Mouse (Mus musculus) ZHBTc4 (cell line): ENCODE results near the gene Sema4c.
A peak's percentile ranks its signal among the peaks of the same experiment; 100 is the strongest.

Experiments
- DNase-seq: peaks from one replicate; pipeline ENCODE4 v3.0.0-alpha.2; 2011; ENCODE audit warnings: low read depth, low spot score

Sema4c gene

DNA sequence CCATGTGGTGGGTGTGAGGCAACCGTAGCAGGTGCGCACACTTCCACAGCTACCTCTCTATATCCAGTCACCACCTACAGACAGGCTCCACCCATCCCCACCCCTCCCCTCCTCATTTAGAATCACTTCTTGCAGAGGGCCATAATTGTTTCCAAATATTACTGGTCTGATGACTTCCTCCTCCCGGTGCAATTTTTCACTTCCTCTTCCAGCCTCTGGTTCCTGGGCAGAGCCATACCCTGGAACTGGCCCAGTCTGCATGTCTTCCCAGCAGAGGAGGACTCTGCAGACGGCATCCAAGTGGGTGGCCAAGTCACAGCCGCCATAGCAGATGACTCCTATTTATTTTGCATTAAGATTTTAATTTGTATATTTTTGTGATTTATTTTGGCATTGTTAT is 49.9 kb downstream of the Sema4c start:
- no peak for DNase-seq

DNA sequence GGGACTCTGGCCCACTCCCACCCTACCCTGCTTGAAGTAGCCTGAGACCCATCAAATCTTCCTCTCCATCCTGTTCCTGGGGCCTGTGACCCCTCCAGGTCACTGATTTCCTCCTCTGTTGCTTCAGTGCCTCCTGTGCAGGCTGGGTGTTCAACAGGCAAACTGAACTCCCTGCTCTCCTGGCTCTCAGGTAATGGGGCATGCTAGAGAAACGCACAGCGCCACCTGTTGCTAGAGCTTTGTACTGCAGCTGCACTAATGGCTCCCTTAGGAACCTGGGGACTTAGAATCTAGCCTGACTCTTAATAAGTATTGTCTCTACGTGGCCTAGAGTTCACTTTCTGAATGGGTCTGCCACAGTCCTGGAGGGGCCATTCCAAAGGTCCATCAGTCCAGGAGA is 56.9 kb downstream of the Sema4c start:
- DNase-seq = peak; percentile 83
